Mouse (Mus musculus) MEL (cell line): Measurements from ENCODE around the gene Gns. TPM values are rescaled to one million over a fixed set of nuclear protein-coding genes. Genes with fewer than 3 reads are reported as not detected.

Experiments
- DNase-seq: peaks from one replicate; pipeline ENCODE4 v3.0.0; 2011; ENCODE audit warnings: low read depth, low spot score
- H3K27ac ChIP-seq: 2 replicates; pipeline ENCODE4 v1.5.1; 2012; ENCODE audit warnings: low read depth, mild to moderate bottlenecking, control low read depth, low read length, moderate library complexity; ENCODE audit not compliant: control insufficient read depth
- H3K27me3 ChIP-seq, 2 experiments: fragments of 150-350 bp in 1 of 2; sonication (generic) in 1 of 2; 2 replicates each; pipeline ENCODE4 v1.6.1; 2012; ENCODE audit warnings: low read length in 2 of 2, mild to moderate bottlenecking in 2 of 2, improper control_type of control experiment in 1 of 2, moderate library complexity in 1 of 2; ENCODE audit not compliant: insufficient read depth in 2 of 2, control insufficient read depth in 1 of 2
- H3K36me3 ChIP-seq, 2 experiments: 2 replicates each; pipeline ENCODE4 v1.6.1; 2012 to 2014; ENCODE audit warnings: low read length in 2 of 2, improper control_type of control experiment in 1 of 2, inconsistent platforms in 1 of 2, mild to moderate bottlenecking in 1 of 2; ENCODE audit not compliant: insufficient read depth in 2 of 2, control insufficient read depth in 1 of 2
- H3K4me1 ChIP-seq, 2 experiments: fragments of 150-350 bp in 1 of 2; sonication (generic) in 1 of 2; 2 replicates each; pipeline ENCODE4 v1.6.1; 2012; ENCODE audit warnings: low read length in 2 of 2, improper control_type of control experiment in 1 of 2, mild to moderate bottlenecking in 1 of 2; ENCODE audit not compliant: insufficient read depth in 2 of 2, control insufficient read depth in 1 of 2
- H3K4me3 ChIP-seq, 2 experiments: fragments of 150-350 bp in 1 of 2; sonication (generic) in 1 of 2; 2 replicates each; pipeline ENCODE4 v1.5.1; 2012; ENCODE audit warnings: low read depth in 2 of 2, low read length in 2 of 2, mild to moderate bottlenecking in 2 of 2, moderate library complexity in 2 of 2, control low read depth in 1 of 2, improper control_type of control experiment in 1 of 2; ENCODE audit not compliant: control insufficient read depth in 1 of 2, insufficient read depth in 1 of 2
- H3K79me2 ChIP-seq: 2 replicates; pipeline ENCODE4 v1.6.1; 2012; ENCODE audit warnings: mild to moderate bottlenecking, low read length, moderate library complexity; ENCODE audit not compliant: control insufficient read depth, poor library complexity, insufficient read depth
- H3K9ac ChIP-seq: 2 replicates; pipeline ENCODE4 v1.6.1; 2012; ENCODE audit warnings: low read depth, mild to moderate bottlenecking, control low read depth, low read length, moderate library complexity; ENCODE audit not compliant: control insufficient read depth, poor library complexity, severe bottlenecking
- H3K9me3 ChIP-seq: fragments of 150-350 bp; sonication (generic); replicated peaks from 2 replicates; pipeline ENCODE4 v1.6.1; 2012; ENCODE audit warnings: mild to moderate bottlenecking, low read length, improper control_type of control experiment, moderate library complexity; ENCODE audit not compliant: insufficient read depth
- CHD1 ChIP-seq: IDR thresholded peaks from 2 replicates; pipeline ENCODE4 v1.6.1; 2012; ENCODE audit warnings: low read depth, mild to moderate bottlenecking, inconsistent platforms, low read length, improper control_type of control experiment
- SIN3A ChIP-seq: IDR thresholded peaks from 2 replicates; pipeline ENCODE4 v1.6.1; 2012; ENCODE audit warnings: low read length, improper control_type of control experiment, inconsistent platforms
- polyA plus RNA-seq, 2 experiments: library from polyadenylated mRNA; stranded (reverse) in 1 of 2; unstranded in 1 of 2; fragments of >175 nt in 1 of 2; fragments of >200 nt in 1 of 2; gene quantifications; 2 replicates each; pipeline versions ENCODE4 v1.2.1 to v1.2.4; 2012; ENCODE audit warnings: low replicate concordance in 2 of 2, low read depth in 1 of 2; ENCODE audit not compliant: insufficient read length in 2 of 2, insufficient read depth in 1 of 2, missing spikeins in 1 of 2
- total RNA-seq: library from RNA; depleted of rRNA; stranded (reverse); fragments of 300-350 nt; gene quantifications from 2 replicates; pipeline ENCODE4 v1.2.3, GENCODE M21; 2012; rRNA removed

Gene Gns
- total and polyA plus RNA-seq, 3 experiments: 33.1 to 33.6 TPM; not detected in 1

DNA sequence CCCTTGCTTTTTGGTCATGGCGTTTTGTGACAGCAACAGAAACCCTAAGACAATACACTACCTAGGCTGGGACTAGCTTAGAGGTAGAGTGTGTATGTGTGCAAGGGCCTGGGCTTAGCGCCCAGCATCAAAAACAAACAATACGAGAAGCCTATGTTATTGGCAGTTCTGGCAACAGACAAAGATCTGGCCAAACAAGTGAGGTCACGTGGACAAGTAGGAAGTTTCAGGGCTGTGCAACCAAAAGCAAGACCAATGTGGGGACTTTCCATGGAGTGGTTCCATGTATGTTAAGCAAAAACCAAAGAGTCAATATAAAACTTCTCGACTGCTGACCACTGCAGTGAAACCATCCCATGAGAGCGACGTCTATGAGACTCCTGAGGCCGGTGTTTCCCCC, 80.9 kb downstream of the Gns start:
- H3K27me3 ChIP-seq: no peaks in the 10 kb centered on the region
- no peak overlapping the region for H3K4me3 ChIP-seq
- no peak for DNase-seq
- no peaks in the 10 kb centered on the region for H3K9me3 ChIP-seq
- no peaks in the 10 kb centered on the region; the same call in 1 of the 2 replicates for H3K79me2 ChIP-seq
- no peaks in the 10 kb centered on the region for H3K4me1 ChIP-seq
- no peak overlapping the region for H3K27ac ChIP-seq
- TF ChIP-seq CHD1 (no peak), SIN3A (no peak)
- TF ChIP-seq, all 39 proteins: peak for 0
- no peaks in the 10 kb centered on the region; a peak in 1 of 4 replicates for H3K36me3 ChIP-seq
- H3K9ac ChIP-seq: no peak overlapping the region

Other genes with a start within 250 kb of the Gns start
- 0.29 and 0.35 TPM in 2 replicates for gene Tbc1d30, start 13.8 kb upstream of the Gns start, total RNA-seq
- gene Tbc1d30, start 13.8 kb upstream of the Gns start, polyA plus RNA-seq: 1 to 10 TPM in 1 of 2 experiments, not detected in 1; 2.1 TPM
- gene Rassf3, start 111.3 kb downstream of the Gns start, total RNA-seq: 8.0 and 9.2 TPM in 2 replicates
- 10 to 100 TPM in 1 of 2 experiments, not detected in 1; 15.8 TPM for gene Rassf3, start 111.3 kb downstream of the Gns start, polyA plus RNA-seq
- 18.0 and 21.5 TPM in 2 replicates for gene Tbk1, start 221.7 kb downstream of the Gns start, total RNA-seq
- gene Tbk1, start 221.7 kb downstream of the Gns start, polyA plus RNA-seq: 10 to 100 TPM in 1 of 2 experiments, not detected in 1; 31.1 TPM